Mouse (Mus musculus): Measurements from ENCODE around the gene Crybg1. TPM values are rescaled to one million over a fixed set of nuclear protein-coding genes. Genes with fewer than 3 reads are reported as not detected.

Gene Crybg1
- polyA plus RNA-seq, 1 experiment from 2014 or later: 0.23 TPM

DNA sequence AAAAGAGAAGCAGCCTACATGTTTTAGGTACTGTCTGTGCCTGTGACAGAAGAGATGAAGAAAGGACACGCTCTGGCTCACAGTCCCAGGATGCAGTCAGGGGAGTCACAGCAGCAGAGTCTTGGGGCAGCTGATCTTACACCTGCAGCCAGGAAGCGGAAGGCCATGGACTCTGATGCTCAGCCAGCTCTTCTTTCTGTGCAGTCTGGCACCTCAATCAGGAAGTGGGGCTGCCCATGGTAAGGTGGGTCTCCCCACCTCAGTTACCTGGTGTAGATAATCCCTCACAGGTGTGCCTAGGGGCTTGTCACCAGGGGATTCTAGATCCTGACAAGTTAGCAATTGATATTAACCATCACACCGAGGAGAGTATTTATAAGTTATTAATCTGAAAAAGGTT, 225.6 kb downstream of the Crybg1 start:
- H3K4me1 ChIP-seq (replicated peaks; ENCODE audit: control insufficient read depth, insufficient read depth, low read length): 0 out of 2 replicates have a peak, but pooled peaks cover 3% of the 10 kb centered on the region
- H3K4me3 ChIP-seq (replicated peaks; ENCODE audit: low read length): no peak overlapping the region
- H3K9ac ChIP-seq (replicated peaks; ENCODE audit: low read depth, low read length): no peak overlapping the region
- WGBS: 93% methylated on average over 3 of the region's 3 CpGs
- H3K4me2 ChIP-seq (ENCODE audit: low read length): no peak overlapping the region
- no peak overlapping the region for H3K27ac ChIP-seq (ENCODE audit: low read length)
- H3K9me3 ChIP-seq (ENCODE audit: control insufficient read depth, low read length): no peaks in the 10 kb centered on the region
- no peaks in the 10 kb centered on the region for H3K36me3 ChIP-seq (ENCODE audit: control insufficient read depth, insufficient read depth)
- H3K27me3 ChIP-seq (replicated peaks; ENCODE audit: control insufficient read depth, insufficient read depth, low read length): no peaks in the 10 kb centered on the region
- ATAC-seq: no peak

DNA sequence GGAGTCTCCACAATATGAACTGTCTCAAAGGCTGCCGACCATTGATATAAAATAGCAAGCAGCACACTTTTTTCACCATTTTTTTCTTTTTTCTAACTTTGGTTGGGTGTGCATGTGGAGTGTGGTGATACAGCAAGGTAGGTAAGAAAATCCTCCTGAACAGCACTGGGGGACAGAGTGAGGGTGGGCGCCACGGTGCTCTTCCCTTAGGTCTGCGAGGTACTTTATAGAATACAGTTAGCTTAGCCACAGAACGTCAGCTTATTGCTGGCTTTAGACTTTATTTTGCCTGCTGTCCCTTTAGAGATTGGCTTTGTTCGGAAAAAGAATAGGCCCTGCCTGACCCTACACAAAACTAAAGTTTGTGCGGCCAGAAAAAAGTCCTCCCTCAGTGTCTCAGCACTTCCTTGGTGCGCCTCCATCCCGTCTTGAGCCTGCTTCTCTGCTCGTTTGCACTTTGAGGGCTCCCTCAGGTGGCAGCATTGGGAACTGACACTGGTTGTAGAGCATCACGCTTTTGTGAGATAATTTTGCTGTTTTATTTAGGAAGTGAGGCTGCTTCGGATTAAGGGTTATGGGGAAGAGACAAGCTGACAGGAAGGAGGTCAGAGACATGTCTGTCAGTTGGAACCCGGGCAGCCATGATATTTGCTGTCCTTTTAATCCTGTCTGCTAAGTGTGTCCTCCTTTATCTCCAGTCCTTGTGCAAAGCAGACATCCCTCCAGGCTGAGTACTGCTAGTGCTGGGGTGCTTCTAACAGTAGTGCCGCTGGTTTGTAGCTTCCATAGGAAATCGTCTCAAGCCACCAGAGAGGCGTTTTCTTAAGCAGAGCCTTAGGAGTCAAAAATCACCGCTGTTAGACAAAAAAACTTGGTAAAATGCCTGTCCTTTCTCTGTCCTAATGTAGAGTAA, 229.7 kb downstream of the Crybg1 start:
- no peaks in the 10 kb centered on the region for H3K27me3 ChIP-seq (replicated peaks; ENCODE audit: control insufficient read depth, insufficient read depth, low read length)
- no peaks in the 10 kb centered on the region for H3K36me3 ChIP-seq (ENCODE audit: control insufficient read depth, insufficient read depth)
- ATAC-seq: peak; percentile 84
- H3K4me1 ChIP-seq (replicated peaks; ENCODE audit: control insufficient read depth, insufficient read depth, low read length): no peaks in the 10 kb centered on the region
- H3K9me3 ChIP-seq (ENCODE audit: control insufficient read depth, low read length): no peaks in the 10 kb centered on the region
- no peak overlapping the region for H3K4me2 ChIP-seq (ENCODE audit: low read length)
- 40% methylated on average over 17 of the region's 17 CpGs for WGBS
- H3K27ac ChIP-seq (ENCODE audit: low read length): no peak overlapping the region
- no peak overlapping the region for H3K4me3 ChIP-seq (replicated peaks; ENCODE audit: low read length)
- no peak overlapping the region for H3K9ac ChIP-seq (replicated peaks; ENCODE audit: low read depth, low read length)

DNA sequence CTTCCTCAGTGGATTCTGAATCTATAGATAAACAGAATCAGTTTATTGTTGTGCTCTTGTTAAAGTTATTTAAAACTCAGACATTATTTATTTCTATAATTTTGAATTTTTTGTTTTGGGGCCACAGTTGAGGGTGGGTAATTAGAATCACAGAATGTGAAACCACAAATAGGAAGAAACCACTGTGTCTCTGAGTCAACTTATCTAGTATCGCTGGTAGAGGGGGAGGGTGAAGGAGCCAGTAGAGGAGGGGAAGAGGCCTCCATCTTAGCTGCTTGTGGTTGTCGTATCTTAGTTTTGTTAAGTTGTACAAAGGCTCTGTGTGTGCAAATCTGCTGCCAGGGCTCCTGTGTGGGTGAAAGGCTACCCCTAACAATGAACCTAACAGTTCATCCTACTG, 231.9 kb downstream of the Crybg1 start:
- H3K9me3 ChIP-seq (ENCODE audit: control insufficient read depth, low read length): no peaks in the 10 kb centered on the region
- no peak for ATAC-seq
- H3K36me3 ChIP-seq (ENCODE audit: control insufficient read depth, insufficient read depth): 0 out of 2 replicates have a peak, but pooled peaks cover under 1% of the 10 kb centered on the region
- no peak overlapping the region for H3K9ac ChIP-seq (replicated peaks; ENCODE audit: low read depth, low read length)
- no peaks in the 10 kb centered on the region for H3K27me3 ChIP-seq (replicated peaks; ENCODE audit: control insufficient read depth, insufficient read depth, low read length)
- no peak overlapping the region for H3K4me3 ChIP-seq (replicated peaks; ENCODE audit: low read length)
- 95% methylated on average over 2 of the region's 2 CpGs for WGBS
- H3K27ac ChIP-seq (ENCODE audit: low read length): no peak overlapping the region
- no peaks in the 10 kb centered on the region for H3K4me1 ChIP-seq (replicated peaks; ENCODE audit: control insufficient read depth, insufficient read depth, low read length)
- no peak overlapping the region for H3K4me2 ChIP-seq (ENCODE audit: low read length)

DNA sequence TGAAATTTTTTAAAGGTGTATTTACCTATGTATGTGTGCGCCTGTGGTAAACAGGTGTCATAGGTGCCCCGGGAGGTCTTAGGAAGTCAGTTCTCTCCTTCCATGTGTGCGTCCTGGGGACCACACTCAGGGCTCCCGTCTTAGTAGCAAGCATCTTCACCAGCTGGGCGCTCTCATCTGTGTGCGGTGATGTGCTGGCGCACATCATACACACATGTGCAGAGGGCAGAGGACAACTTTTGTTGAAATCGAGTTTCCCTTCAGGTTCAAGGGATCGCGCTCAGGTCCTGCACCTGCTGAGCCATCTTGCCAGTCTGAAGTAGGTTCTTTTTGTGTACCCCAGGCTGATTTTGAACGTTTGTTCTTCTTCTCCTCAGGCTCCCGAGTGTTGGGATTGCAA, 232.5 kb downstream of the Crybg1 start:
- WGBS: 81% methylated on average over 12 of the region's 12 CpGs

DNA sequence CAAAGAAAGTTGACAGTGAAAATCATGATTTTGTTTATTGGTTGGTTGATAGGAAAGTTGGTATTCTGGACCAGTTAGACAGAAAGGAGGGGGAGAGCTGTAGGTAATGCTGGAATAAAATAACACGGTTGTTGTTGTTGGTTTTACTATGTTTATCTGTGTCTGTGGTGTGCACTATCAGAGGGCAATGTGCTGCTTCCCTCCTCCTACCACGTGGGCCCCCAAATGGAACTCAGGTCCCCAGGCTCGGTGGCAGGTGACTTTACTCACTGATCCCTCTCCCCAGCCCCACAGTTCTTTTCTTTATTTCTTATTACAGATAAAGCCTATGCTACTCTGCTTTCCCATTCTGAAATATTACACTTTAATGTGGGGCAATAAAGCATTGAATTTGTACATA, 236.4 kb downstream of the Crybg1 start:
- H3K9ac ChIP-seq (replicated peaks; ENCODE audit: low read depth, low read length): no peak overlapping the region
- no peaks in the 10 kb centered on the region for H3K27me3 ChIP-seq (replicated peaks; ENCODE audit: control insufficient read depth, insufficient read depth, low read length)
- no peak overlapping the region for H3K4me3 ChIP-seq (replicated peaks; ENCODE audit: low read length)
- ATAC-seq: no peak
- 0 out of 2 replicates have a peak, but pooled peaks cover 5% of the 10 kb centered on the region for H3K36me3 ChIP-seq (ENCODE audit: control insufficient read depth, insufficient read depth)
- no peak overlapping the region for H3K4me2 ChIP-seq (ENCODE audit: low read length)
- no peaks in the 10 kb centered on the region for H3K9me3 ChIP-seq (ENCODE audit: control insufficient read depth, low read length)
- no peak overlapping the region for H3K27ac ChIP-seq (ENCODE audit: low read length)
- WGBS: 92% methylated on average over 3 of the region's 3 CpGs
- no peaks in the 10 kb centered on the region for H3K4me1 ChIP-seq (replicated peaks; ENCODE audit: control insufficient read depth, insufficient read depth, low read length)

More for the DNA sequence above, 232.5 kb downstream of the Crybg1 start:
- no peaks in the 10 kb centered on the region for H3K4me1 ChIP-seq (replicated peaks; ENCODE audit: control insufficient read depth, insufficient read depth, low read length)
- no peak overlapping the region for H3K27ac ChIP-seq (ENCODE audit: low read length)
- H3K9ac ChIP-seq (replicated peaks; ENCODE audit: low read depth, low read length): no peak overlapping the region
- no peak overlapping the region for H3K4me3 ChIP-seq (replicated peaks; ENCODE audit: low read length)
- no peak overlapping the region for H3K4me2 ChIP-seq (ENCODE audit: low read length)
- no peak for ATAC-seq
- no peaks in the 10 kb centered on the region for H3K9me3 ChIP-seq (ENCODE audit: control insufficient read depth, low read length)
- H3K27me3 ChIP-seq (replicated peaks; ENCODE audit: control insufficient read depth, insufficient read depth, low read length): no peaks in the 10 kb centered on the region
- H3K36me3 ChIP-seq (ENCODE audit: control insufficient read depth, insufficient read depth): 0 out of 2 replicates have a peak, but pooled peaks cover 2% of the 10 kb centered on the region

DNA sequence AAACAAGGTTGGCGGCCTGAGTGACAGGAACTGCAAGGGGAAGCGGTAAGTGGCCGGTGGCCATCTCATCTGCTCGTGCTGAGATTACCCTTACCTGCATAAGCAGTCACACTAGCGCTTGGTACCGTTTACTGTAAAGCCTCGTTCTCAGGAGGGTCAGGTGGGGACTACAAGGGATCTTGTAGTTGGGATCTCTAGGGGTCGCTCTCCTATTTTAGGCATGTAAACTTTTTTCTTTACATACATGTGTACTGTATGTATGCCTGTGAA, 237.8 kb downstream of the Crybg1 start:
- no peak overlapping the region for H3K9ac ChIP-seq (replicated peaks; ENCODE audit: low read depth, low read length)
- H3K4me3 ChIP-seq (replicated peaks; ENCODE audit: low read length): no peak overlapping the region
- 0 out of 2 replicates have a peak, but pooled peaks cover 5% of the 10 kb centered on the region for H3K36me3 ChIP-seq (ENCODE audit: control insufficient read depth, insufficient read depth)
- no peak for ATAC-seq
- H3K9me3 ChIP-seq (ENCODE audit: control insufficient read depth, low read length): no peaks in the 10 kb centered on the region
- no peak overlapping the region for H3K4me2 ChIP-seq (ENCODE audit: low read length)
- 94% methylated on average over 8 of the region's 8 CpGs for WGBS
- H3K27me3 ChIP-seq (replicated peaks; ENCODE audit: control insufficient read depth, insufficient read depth, low read length): no peaks in the 10 kb centered on the region
- H3K4me1 ChIP-seq (replicated peaks; ENCODE audit: control insufficient read depth, insufficient read depth, low read length): no peaks in the 10 kb centered on the region
- no peak overlapping the region for H3K27ac ChIP-seq (ENCODE audit: low read length)

DNA sequence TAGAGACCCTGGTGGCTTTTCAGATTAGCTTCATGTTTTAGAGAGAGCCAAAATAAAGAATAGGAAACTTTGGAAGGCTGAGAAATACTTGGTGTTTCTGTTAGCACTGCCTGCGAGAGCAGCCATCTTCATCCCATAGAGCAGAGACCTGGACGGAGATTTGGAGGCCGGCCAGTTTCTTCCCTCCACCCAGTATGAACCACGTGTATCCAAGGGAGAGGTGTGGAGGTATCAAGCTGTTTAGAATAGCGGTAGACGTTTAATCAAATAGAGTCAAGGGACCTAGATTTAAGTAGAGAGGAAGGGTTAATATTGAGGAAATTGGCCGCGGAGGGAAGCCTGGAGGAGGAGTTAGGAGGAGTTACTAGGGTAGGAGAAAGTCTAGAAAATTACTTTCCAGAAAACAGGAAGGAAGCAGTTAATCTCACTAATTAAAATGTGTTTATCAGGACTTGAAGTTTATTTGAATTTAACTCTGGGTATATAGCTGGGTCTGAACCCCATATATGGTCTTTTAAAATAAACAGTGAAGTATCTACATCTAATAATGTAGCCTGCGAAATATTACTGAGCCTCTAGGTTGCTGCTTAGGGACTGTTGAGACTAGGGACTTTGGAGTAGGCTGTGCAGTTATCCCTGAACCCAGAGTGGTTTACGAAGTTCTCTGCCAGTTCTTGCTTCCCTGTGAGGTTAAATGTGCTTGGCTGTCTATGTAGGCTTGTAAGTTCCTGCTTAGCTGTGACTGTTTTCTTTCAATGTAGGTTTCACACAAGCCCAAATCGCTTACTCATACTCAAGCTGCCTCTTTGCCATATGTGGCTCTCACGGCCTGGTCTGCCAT, 238.4 kb downstream of the Crybg1 start:
- 86% methylated on average over 12 of the region's 12 CpGs for WGBS
- Histone ChIP-seq H3K4me3 (replicated peaks; ENCODE audit: low read length) (no peak overlapping the region), H3K27ac (ENCODE audit: low read length) (no peak overlapping the region), H3K4me1 (replicated peaks; ENCODE audit: control insufficient read depth, insufficient read depth, low read length) (no peaks in the 10 kb centered on the region), H3K36me3 (ENCODE audit: control insufficient read depth, insufficient read depth) (0 out of 2 replicates have a peak, but pooled peaks cover 5% of the 10 kb centered on the region), H3K4me2 (ENCODE audit: low read length) (no peak overlapping the region), H3K27me3 (replicated peaks; ENCODE audit: control insufficient read depth, insufficient read depth, low read length) (no peaks in the 10 kb centered on the region), H3K9me3 (ENCODE audit: control insufficient read depth, low read length) (no peaks in the 10 kb centered on the region), H3K9ac (replicated peaks; ENCODE audit: low read depth, low read length) (no peak overlapping the region)
- ATAC-seq: no peak

DNA sequence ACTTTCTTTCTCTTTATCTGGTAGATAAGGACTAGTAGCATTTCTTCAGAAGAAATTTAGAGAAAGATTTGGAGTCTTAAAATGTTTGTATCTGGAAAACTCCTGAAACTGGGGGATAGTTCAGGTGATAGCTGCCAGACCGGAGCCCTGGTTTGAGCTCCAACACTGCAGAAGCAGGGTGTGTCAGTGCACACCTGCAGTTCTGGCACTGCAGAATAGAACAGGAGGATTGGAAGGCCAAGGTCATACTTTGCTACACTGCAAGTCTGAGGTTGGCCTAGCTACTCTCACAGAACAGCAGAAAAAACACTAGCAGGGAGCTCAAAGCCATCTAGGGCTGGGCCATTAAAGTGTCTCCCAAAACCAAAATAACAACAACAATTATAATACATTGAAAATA, 244.1 kb downstream of the Crybg1 start:
- WGBS: 100% methylated on average over 1 of the region's 1 CpGs
- no peaks in the 10 kb centered on the region for H3K9me3 ChIP-seq (ENCODE audit: control insufficient read depth, low read length)
- H3K4me3 ChIP-seq (replicated peaks; ENCODE audit: low read length): no peak overlapping the region
- H3K27me3 ChIP-seq (replicated peaks; ENCODE audit: control insufficient read depth, insufficient read depth, low read length): no peaks in the 10 kb centered on the region
- peaks cover 12% of the 10 kb centered on the region for H3K4me1 ChIP-seq (replicated peaks; ENCODE audit: control insufficient read depth, insufficient read depth, low read length)
- H3K4me2 ChIP-seq (ENCODE audit: low read length): no peak overlapping the region
- H3K36me3 ChIP-seq (ENCODE audit: control insufficient read depth, insufficient read depth): no peaks in the 10 kb centered on the region
- H3K9ac ChIP-seq (replicated peaks; ENCODE audit: low read depth, low read length): no peak overlapping the region
- no peak for ATAC-seq
- no peak overlapping the region for H3K27ac ChIP-seq (ENCODE audit: low read length)

DNA sequence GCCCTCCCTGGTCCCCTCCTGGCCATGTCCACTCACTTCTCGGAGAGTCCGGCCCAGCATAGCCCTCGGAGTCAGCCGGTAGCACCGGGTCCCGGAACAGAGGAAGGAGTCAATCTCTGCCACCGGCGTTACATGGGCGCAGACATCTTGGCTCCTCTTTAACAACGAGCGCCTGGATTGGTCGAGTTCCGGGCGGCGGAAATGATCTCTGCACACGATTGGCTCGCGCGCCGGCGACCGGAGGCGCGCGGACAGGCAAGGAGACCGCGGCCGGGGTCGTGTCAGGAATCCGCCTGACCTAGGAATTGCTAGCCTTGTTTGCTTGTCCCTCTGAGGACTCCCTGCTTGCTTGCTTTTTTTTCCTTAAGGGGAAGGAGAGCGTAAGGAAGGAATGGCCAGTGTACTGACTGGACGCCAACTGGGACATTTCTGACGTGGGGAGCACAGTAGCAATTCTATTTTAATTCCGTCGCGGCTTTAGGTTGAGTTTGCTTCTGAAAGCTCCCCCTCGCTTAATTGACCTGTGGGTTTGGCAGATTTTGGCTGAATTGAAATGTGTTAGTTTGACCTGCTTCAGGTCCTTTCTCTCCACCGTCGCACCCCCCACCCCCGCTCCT, 247.0 kb downstream of the Crybg1 start, which contains the start of the genes Qrsl1 and Rtn4ip1:
Qrsl1 (minus strand) TSS at position 168 of the 617 bp plus-strand sequence.
Rtn4ip1 (plus strand) TSS at position 230 of the 617 bp plus-strand sequence.
- Histone ChIP-seq H3K27ac (ENCODE audit: low read length) (peak within 1 kb of the TSS; percentile 71), H3K4me2 (ENCODE audit: low read length) (peak within 1 kb of the TSS; percentile 69), H3K9me3 (ENCODE audit: control insufficient read depth, low read length) (no peaks in the 10 kb centered on the region), H3K36me3 (ENCODE audit: control insufficient read depth, insufficient read depth) (no peaks in the 10 kb centered on the region), H3K4me3 (replicated peaks; ENCODE audit: low read length) (peak within 1 kb of the TSS; percentile 91), H3K4me1 (replicated peaks; ENCODE audit: control insufficient read depth, insufficient read depth, low read length) (peaks cover 12% of the 10 kb centered on the region), H3K9ac (replicated peaks; ENCODE audit: low read depth, low read length) (peak within 1 kb of the TSS; percentile 81), H3K27me3 (replicated peaks; ENCODE audit: control insufficient read depth, insufficient read depth, low read length) (no peaks in the 10 kb centered on the region)
- peak; percentile 99 for ATAC-seq
- under 1% methylated on average over 40 of the region's 40 CpGs for WGBS
